Mouse (Mus musculus): ENCODE results near the gene Plxdc1.

DNA sequence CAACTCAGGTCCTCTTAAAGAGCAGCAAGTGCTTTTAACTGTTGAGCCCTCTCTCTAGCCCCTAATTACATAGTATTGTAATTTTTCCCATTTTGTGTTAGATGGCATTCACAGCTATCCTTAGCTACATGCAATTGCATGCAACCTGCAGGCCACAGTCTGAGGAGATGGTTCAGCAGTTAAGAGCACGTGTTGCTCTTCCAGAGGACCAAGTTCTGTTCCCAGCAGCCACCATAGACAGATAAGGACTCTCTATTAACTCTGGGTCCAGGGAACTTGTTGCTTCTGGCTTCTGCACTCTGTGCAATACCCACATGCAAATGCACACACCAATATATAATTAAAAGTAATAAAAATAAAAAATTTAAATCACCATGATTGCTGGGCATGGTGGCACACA lies 10.4 kb upstream of the Plxdc1 start:
- TF ChIP-seq CTCF (conservative IDR thresholded peaks at IDR 0.05; ENCODE audit: low read length), result no peak
- TF ChIP-seq NANOG (IDR thresholded peaks at IDR 0.05; ENCODE audit: borderline replicate concordance, low read length), result no peak

All from E14TG2a.4 (cell line).